Mouse (Mus musculus) embryo, embryonic 11 days (tissue): ENCODE measurements at regions not wholly inside any gene's neighbourhood (a gene's known extent, or its start where the extent isn't known, plus 50 kb on each side); places are given as distances from the start of the nearest gene placed in this dataset.
"Not testable (repeated sequence)": the region's sequence is repeated elsewhere in the genome, so short reads cannot be mapped to it uniquely, and the experiment has no call there.

Experiments used
- DNase-seq: peaks from one replicate; pipeline ENCODE4 v3.0.0-alpha.2; 2015

- not testable (repeated sequence) for DNase-seq
These were observed 90.9 kb upstream of the Fam84a start for GRCm38 (mm10) chr12:14242720-14243119.

- DNase-seq = no peak
These were observed 85.8 kb upstream of the Fam84a start for GRCm38 (mm10) chr12:14237699-14238098.

- DNase-seq = no peak
These were observed 83.5 kb upstream of the Fam84a start for GRCm38 (mm10) chr12:14235351-14235750.

- no peak for DNase-seq
These were observed 60.8 kb upstream of the Fam84a start for GRCm38 (mm10) chr12:14212618-14213017.

GRCm38 (mm10) chr12:14209881-14210280, 58.0 kb upstream of the Fam84a start:
- DNase-seq = no peak

- no peak for DNase-seq
These were observed 55.4 kb upstream of the Fam84a start for GRCm38 (mm10) chr12:14207288-14207687.

GRCm38 (mm10) chr12:14204491-14204890, 52.6 kb upstream of the Fam84a start:
- no peak for DNase-seq
